Mouse (Mus musculus) urinary bladder, adult 2 months (tissue): ENCODE results near the gene Dhrs13. TPM values are rescaled to one million over a fixed set of nuclear protein-coding genes. Genes with fewer than 3 reads are reported as not detected.

Experiments
- polyA plus RNA-seq: library from polyadenylated mRNA; depleted of rRNA; stranded (reverse); fragments of >200 nt; gene quantifications from 2 replicates; pipeline ENCODE4 v1.2.3, GENCODE M21; 2012; rRNA removed

The Dhrs13 gene
- polyA plus RNA-seq, 1 experiment, result 2.2 TPM

Other genes starting within 250 kb of the Dhrs13 start
- not detected in 2 replicates for gene Gm10277, start 244.5 kb upstream of the Dhrs13 start, polyA plus RNA-seq
- 0.37 and 0.66 TPM in 2 replicates for gene Pipox, start 138.2 kb upstream of the Dhrs13 start, polyA plus RNA-seq
- 0.09 and 0.21 TPM in 2 replicates for gene Sez6, start 101.5 kb upstream of the Dhrs13 start, polyA plus RNA-seq
- gene Phf12, start 49.5 kb upstream of the Dhrs13 start, polyA plus RNA-seq, result 36.4 and 53.7 TPM in 2 replicates
- 108 and 126 TPM in 2 replicates for gene Flot2, start 5.7 kb downstream of the Dhrs13 start, polyA plus RNA-seq
- 23.0 and 28.0 TPM in 2 replicates for gene Eral1, start 48.1 kb downstream of the Dhrs13 start, polyA plus RNA-seq
- gene Fam222b, start 62.4 kb downstream of the Dhrs13 start, polyA plus RNA-seq, result 6.1 and 10.1 TPM in 2 replicates
- 20.4 and 26.1 TPM in 2 replicates for gene Traf4, start 133.3 kb downstream of the Dhrs13 start, polyA plus RNA-seq
- gene Nek8, start 144.4 kb downstream of the Dhrs13 start, polyA plus RNA-seq, result 14.4 and 19.7 TPM in 2 replicates
- gene Tlcd1, start 144.4 kb downstream of the Dhrs13 start, polyA plus RNA-seq, result 24.1 and 33.5 TPM in 2 replicates
- 2,424 and 3,048 TPM in 2 replicates for gene Rpl23a, start 151.3 kb downstream of the Dhrs13 start, polyA plus RNA-seq
- gene Rab34, start 156.2 kb downstream of the Dhrs13 start, polyA plus RNA-seq, result 66.7 and 79.2 TPM in 2 replicates
- 3.0 and 3.4 TPM in 2 replicates for gene Proca1, start 161.1 kb downstream of the Dhrs13 start, polyA plus RNA-seq
- 111 and 138 TPM in 2 replicates for gene Sdf2, start 213.5 kb downstream of the Dhrs13 start, polyA plus RNA-seq
- 14.5 and 28.6 TPM in 2 replicates for gene Supt6, start 213.7 kb downstream of the Dhrs13 start, polyA plus RNA-seq
- gene 2610507B11Rik, start 229.5 kb downstream of the Dhrs13 start, polyA plus RNA-seq, result 94.2 and 96.9 TPM in 2 replicates